Mouse (Mus musculus): ENCODE measurements around the gene Psma6.
"Not testable (repeated sequence)": the region's sequence is repeated elsewhere in the genome, so short reads cannot be mapped to it uniquely, and the experiment has no call there.

The Psma6 gene
- long read RNA-seq, experiment 1, transcript Psma6-201 (7 exons, 1,042 nt) = major isoform, 209 of 218 reads
- long read RNA-seq, experiment 1, partial matches to known transcripts = 2 of 218 reads
- long read RNA-seq, experiment 1, other reads (novel, unspliced or antisense) = 7 of 218 reads
- long read RNA-seq, experiment 2, transcript Psma6-201 (7 exons, 1,042 nt) = major isoform, 249 of 258 reads
- long read RNA-seq, experiment 2, partial matches to known transcripts = 5 of 258 reads
- long read RNA-seq, experiment 2, other reads (novel, unspliced or antisense) = 4 of 258 reads

- intact Hi-C loops (cut with DNase I) = no loop called here
Observed at GRCm38 (mm10) chr12:55384023-55384749, at the start of gene Psma6. TSS of gene Psma6 (plus strand) at chr12:55384222.

GRCm38 (mm10) chr12:55338490-55338889, 45.5 kb upstream of the Psma6 start:
- intact Hi-C loops (cut with DNase I) = not testable (repeated sequence)

- intact Hi-C loops (cut with DNase I) = not testable (repeated sequence)
Observed at GRCm38 (mm10) chr12:55343045-55343444, 41.0 kb upstream of the Psma6 start.

- intact Hi-C loops (cut with DNase I) = no loop called here
Observed at GRCm38 (mm10) chr12:55343998-55344397, 40.0 kb upstream of the Psma6 start.

GRCm38 (mm10) chr12:55344583-55344982, 39.4 kb upstream of the Psma6 start:
- intact Hi-C loops (cut with DNase I) = no loop called here

GRCm38 (mm10) chr12:55353423-55353822, 30.6 kb upstream of the Psma6 start:
- intact Hi-C loops (cut with DNase I) = no loop called here

- intact Hi-C loops (cut with DNase I) = no loop called here
Observed at GRCm38 (mm10) chr12:55354904-55355303, 29.1 kb upstream of the Psma6 start.

GRCm38 (mm10) chr12:55357303-55357702, 26.7 kb upstream of the Psma6 start:
- intact Hi-C loops (cut with DNase I) = no loop called here

GRCm38 (mm10) chr12:55360929-55361328, 23.1 kb upstream of the Psma6 start:
- intact Hi-C loops (cut with DNase I) = no loop called here

GRCm38 (mm10) chr12:55365083-55365482, 18.9 kb upstream of the Psma6 start:
- intact Hi-C loops (cut with DNase I) = loop anchor here (5.0 kb wide), 1 partner anchor 48 kb away; no protein-coding TSS in a partner anchor

GRCm38 (mm10) chr12:55372424-55373055, 11.5 kb upstream of the Psma6 start:
- intact Hi-C loops (cut with DNase I) = loop anchor here (5.0 kb wide), 1 partner anchor 125 kb away; no protein-coding TSS in a partner anchor

- intact Hi-C loops (cut with DNase I) = no loop called here
Observed at GRCm38 (mm10) chr12:55376956-55377609, 6.9 kb upstream of the Psma6 start.

- intact Hi-C loops (cut with DNase I) = no loop called here
Observed at GRCm38 (mm10) chr12:55377610-55377980, 6.4 kb upstream of the Psma6 start.

- intact Hi-C loops (cut with DNase I) = loop anchor here (5.0 kb wide), 1 partner anchor 112 kb away; no protein-coding TSS in a partner anchor
Observed at GRCm38 (mm10) chr12:55384826-55385225, 804 bp downstream of the Psma6 start.

GRCm38 (mm10) chr12:55385931-55386330, 1.9 kb downstream of the Psma6 start:
- intact Hi-C loops (cut with DNase I) = loop anchor here (5.0 kb wide), 1 partner anchor 111 kb away; no protein-coding TSS in a partner anchor

- intact Hi-C loops (cut with DNase I) = loop anchor here (5.0 kb wide), 1 partner anchor 111 kb away; no protein-coding TSS in a partner anchor
Observed at GRCm38 (mm10) chr12:55386456-55386855, 2.4 kb downstream of the Psma6 start.

GRCm38 (mm10) chr12:55387083-55387787, 3.2 kb downstream of the Psma6 start:
- intact Hi-C loops (cut with DNase I) = loop anchor here (5.0 kb wide), 1 partner anchor 110 kb away; no protein-coding TSS in a partner anchor

GRCm38 (mm10) chr12:55387788-55388465, 3.9 kb downstream of the Psma6 start:
- intact Hi-C loops (cut with DNase I) = loop anchor here (5.0 kb wide), 1 partner anchor 109 kb away; no protein-coding TSS in a partner anchor

GRCm38 (mm10) chr12:55388478-55388877, 4.5 kb downstream of the Psma6 start:
- intact Hi-C loops (cut with DNase I) = loop anchor here (5.0 kb wide), 1 partner anchor 109 kb away; no protein-coding TSS in a partner anchor
